Mouse (Mus musculus) urinary bladder, adult 2 months (tissue): ENCODE results near the gene Slc1a6. TPM values are rescaled to one million over a fixed set of nuclear protein-coding genes. Genes with fewer than 3 reads are reported as not detected.
"Not testable (repeated sequence)": the region's sequence is repeated elsewhere in the genome, so short reads cannot be mapped to it uniquely, and the experiment has no call there.

Experiments used
- DNase-seq: peaks from one replicate; pipeline ENCODE4 v3.0.0; 2022; ENCODE audit warnings: low spot score
- polyA plus RNA-seq: library from polyadenylated mRNA; depleted of rRNA; stranded (reverse); fragments of >200 nt; gene quantifications from 2 replicates; pipeline ENCODE4 v1.2.3, GENCODE M21; 2012; rRNA removed

Gene Slc1a6
- polyA plus RNA-seq: 1.3 and 1.4 TPM in 2 replicates

GRCm38 (mm10) chr10:78779981-78780651 is at the start of gene Slc1a6:
Gene Slc1a6, plus strand, starts transcription at chr10:78780496.
- no peak for DNase-seq

- DNase-seq: no peak
Measured at GRCm38 (mm10) chr10:78739821-78740220, 40.5 kb upstream of the Slc1a6 start.

GRCm38 (mm10) chr10:78743721-78744120 is 36.6 kb upstream of the Slc1a6 start:
- no peak for DNase-seq

- DNase-seq: no peak
Measured at GRCm38 (mm10) chr10:78745453-78746232, 34.7 kb upstream of the Slc1a6 start.

GRCm38 (mm10) chr10:78747035-78747721 is 33.1 kb upstream of the Slc1a6 start:
- DNase-seq: no peak

- DNase-seq: no peak
Measured at GRCm38 (mm10) chr10:78748161-78748560, 32.1 kb upstream of the Slc1a6 start.

GRCm38 (mm10) chr10:78748946-78749345 is 31.4 kb upstream of the Slc1a6 start:
- no peak for DNase-seq

GRCm38 (mm10) chr10:78752452-78753191 is 27.7 kb upstream of the Slc1a6 start, which contains the start of gene Ccdc105:
Gene Ccdc105, minus strand, starts transcription at chr10:78753065.
- peak; percentile 30 for DNase-seq

- DNase-seq: peak; percentile 37
Measured at GRCm38 (mm10) chr10:78756021-78756420, 24.3 kb upstream of the Slc1a6 start.

GRCm38 (mm10) chr10:78765570-78765969 is 14.7 kb upstream of the Slc1a6 start:
- no peak for DNase-seq

GRCm38 (mm10) chr10:78775830-78776229 is 4.5 kb upstream of the Slc1a6 start:
- DNase-seq: no peak

- DNase-seq: no peak
Measured at GRCm38 (mm10) chr10:78779527-78779926, 769 bp upstream of the Slc1a6 start.

GRCm38 (mm10) chr10:78787566-78788087 is 7.3 kb downstream of the Slc1a6 start:
- peak; percentile 33 for DNase-seq

GRCm38 (mm10) chr10:78790561-78790960 is 10.3 kb downstream of the Slc1a6 start:
- no peak for DNase-seq

- no peak for DNase-seq
Measured at GRCm38 (mm10) chr10:78801449-78801848, 21.2 kb downstream of the Slc1a6 start.

GRCm38 (mm10) chr10:78812358-78813060 is 32.2 kb downstream of the Slc1a6 start:
- no peak for DNase-seq

GRCm38 (mm10) chr10:78840456-78840855 is 60.2 kb downstream of the Slc1a6 start:
- not testable (repeated sequence) for DNase-seq

- no peak for DNase-seq
Measured at GRCm38 (mm10) chr10:78852066-78852465, 71.8 kb downstream of the Slc1a6 start, which contains the start of gene Olfr1356. Gene Olfr1356, minus strand, starts transcription at chr10:78852166.
